Mouse (Mus musculus): ENCODE measurements at regions not wholly inside any gene's neighbourhood (a gene's known extent, or its start where the extent isn't known, plus 50 kb on each side); places are given as distances from the start of the nearest gene placed in this dataset.

DNA sequence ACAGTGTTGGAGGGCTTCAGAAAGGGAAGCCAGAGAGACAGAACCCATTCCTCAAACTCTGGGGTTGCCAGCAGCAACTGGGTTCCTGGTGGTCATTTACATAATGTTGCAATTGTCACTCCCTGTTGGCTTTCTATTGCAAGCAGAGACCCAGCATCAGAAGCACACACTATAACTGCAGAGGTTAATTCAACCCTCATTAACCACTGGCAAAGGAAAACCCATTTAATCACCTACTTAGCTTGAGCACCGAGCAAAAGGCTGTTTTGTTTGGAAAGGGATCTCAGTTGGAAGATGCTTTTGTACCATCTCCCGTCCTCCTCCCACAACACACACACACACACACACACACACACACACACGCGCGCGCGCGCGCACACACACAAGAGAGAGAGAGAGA, 312.0 kb downstream of the Prdm2 start:
- no peak overlapping the region for H3K9ac ChIP-seq (ENCODE audit: insufficient read depth, low read depth)
- H3K4me2 ChIP-seq (ENCODE audit: insufficient read depth, low read depth, poor library complexity, severe bottlenecking): no peak overlapping the region
- no peaks in the 10 kb centered on the region for H3K4me1 ChIP-seq (ENCODE audit: control insufficient read depth in 1 of 2, insufficient read depth in 2 of 2)
- no peak overlapping the region for H3K4me3 ChIP-seq (replicated peaks in 1 of 3; ENCODE audit: low read depth in 2 of 3, low read length in 2 of 3, poor library complexity in 1 of 3)
- DNase-seq (ENCODE audit: extremely low read depth): no peak
- no peaks in the 10 kb centered on the region for H3K27me3 ChIP-seq (replicated peaks)
- no peaks in the 10 kb centered on the region for H3K79me2 ChIP-seq (replicated peaks; ENCODE audit: control insufficient read depth, extremely low read depth, insufficient read depth, poor library complexity, severe bottlenecking)
- dilution Hi-C loops (cut with MboI; ENCODE audit: extremely low pct_ligation_motif_present, extremely low pct_unique_long_range_greater_than_20kb, low sequenced_read_pairs) (no loop called here), in situ Hi-C loops (cut with MboI; ENCODE audit: low pct_ligation_motif_present, low pct_unique_long_range_greater_than_20kb, low sequenced_read_pairs) (no loop called here)
- TF ChIP-seq UBTF (IDR thresholded peaks at IDR 0.05; ENCODE audit: low read depth, low read length) (no peak), ZC3H11A (IDR thresholded peaks at IDR 0.05; ENCODE audit: low read depth, low read length) (no peak), SMC3 (IDR thresholded peaks at IDR 0.05; ENCODE audit: low read depth, low read length) (no peak), JUN (IDR thresholded peaks at IDR 0.05; ENCODE audit: insufficient read depth, low read depth, low read length) (no peak), GABPA (IDR thresholded peaks at IDR 0.05; ENCODE audit: insufficient replicate concordance, low read depth, low read length) (no peak), JUND (conservative IDR thresholded peaks at IDR 0.05; ENCODE audit: low read depth, low read length) (no peak), MAFK (IDR thresholded peaks at IDR 0.05; ENCODE audit: insufficient replicate concordance, low read length) (no peak), CHD1 (IDR thresholded peaks at IDR 0.05; ENCODE audit: low read depth, low read length) (no peak), ELF1 (IDR thresholded peaks at IDR 0.05; ENCODE audit: low read depth, low read length) (no peak), TBP (conservative IDR thresholded peaks at IDR 0.05; ENCODE audit: low read depth, low read length) (no peak), TCF12 (IDR thresholded peaks at IDR 0.05; ENCODE audit: low read depth, low read length) (no peak), CHD2 (IDR thresholded peaks at IDR 0.05; ENCODE audit: low read length) (no peak), E2F4 (IDR thresholded peaks at IDR 0.05; ENCODE audit: insufficient replicate concordance, low read depth, low read length) (no peak), RCOR1 (conservative IDR thresholded peaks at IDR 0.05; ENCODE audit: low read depth, low read length) (no peak), ETS1 (conservative IDR thresholded peaks at IDR 0.05; ENCODE audit: low read depth, low read length) (no peak), MAZ (IDR thresholded peaks at IDR 0.05; ENCODE audit: low read depth, low read length) (no peak), EP300 (IDR thresholded peaks at IDR 0.05; ENCODE audit: low read length) (no peak)
- H3K36me3 ChIP-seq (replicated peaks in 1 of 2; ENCODE audit: control insufficient read depth in 1 of 2, insufficient read depth in 1 of 2, low read length in 1 of 2): no peaks in the 10 kb centered on the region
- H3K27ac ChIP-seq (ENCODE audit: insufficient read depth, low read depth): no peak overlapping the region
- H3K9me3 ChIP-seq (replicated peaks; ENCODE audit: low read length): peaks cover 66% of the 10 kb centered on the region

DNA sequence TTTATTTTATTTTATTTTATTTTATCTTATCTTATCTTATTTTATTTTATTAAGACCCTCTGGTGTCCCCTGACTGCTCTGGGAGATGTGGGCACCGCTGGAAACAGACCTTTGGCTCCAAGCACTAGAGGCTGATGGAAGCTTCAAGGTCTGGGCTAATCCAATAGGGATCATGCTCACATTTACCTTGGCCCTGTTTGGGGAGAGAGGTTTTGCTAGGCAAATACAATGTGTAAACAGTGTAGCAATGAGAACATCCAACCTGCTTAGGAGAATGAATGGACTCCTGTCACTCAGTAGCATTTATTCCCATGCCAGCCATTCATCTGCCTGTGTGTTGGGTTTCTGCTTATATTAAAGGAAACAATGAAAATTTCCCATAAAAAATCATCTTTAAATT, 313.8 kb downstream of the Prdm2 start:
- Histone ChIP-seq H3K4me3 (replicated peaks in 1 of 3; ENCODE audit: low read depth in 2 of 3, low read length in 2 of 3, poor library complexity in 1 of 3) (no peak overlapping the region), H3K9ac (ENCODE audit: insufficient read depth, low read depth) (no peak overlapping the region), H3K4me1 (ENCODE audit: control insufficient read depth in 1 of 2, insufficient read depth in 2 of 2) (no peaks in the 10 kb centered on the region), H3K9me3 (replicated peaks; ENCODE audit: low read length) (peaks cover 70% of the 10 kb centered on the region), H3K36me3 (replicated peaks in 1 of 2; ENCODE audit: control insufficient read depth in 1 of 2, insufficient read depth in 1 of 2, low read length in 1 of 2) (no peaks in the 10 kb centered on the region), H3K4me2 (ENCODE audit: insufficient read depth, low read depth, poor library complexity, severe bottlenecking) (no peak overlapping the region), H3K27me3 (replicated peaks) (no peaks in the 10 kb centered on the region), H3K79me2 (replicated peaks; ENCODE audit: control insufficient read depth, extremely low read depth, insufficient read depth, poor library complexity, severe bottlenecking) (no peaks in the 10 kb centered on the region), H3K27ac (ENCODE audit: insufficient read depth, low read depth) (no peak overlapping the region)
- no peak for DNase-seq (ENCODE audit: extremely low read depth)
- dilution Hi-C loops (cut with MboI; ENCODE audit: extremely low pct_ligation_motif_present, extremely low pct_unique_long_range_greater_than_20kb, low sequenced_read_pairs) (no loop called here), in situ Hi-C loops (cut with MboI; ENCODE audit: low pct_ligation_motif_present, low pct_unique_long_range_greater_than_20kb, low sequenced_read_pairs) (no loop called here)
- no peak for TF ChIP-seq MAFK (IDR thresholded peaks at IDR 0.05; ENCODE audit: insufficient replicate concordance, low read length)
- TF ChIP-seq IRF4 (IDR thresholded peaks at IDR 0.05; ENCODE audit: low read depth, low read length): no peak
- no peak for TF ChIP-seq NELFE (IDR thresholded peaks at IDR 0.05; ENCODE audit: low read depth, low read length)
- no peak for TF ChIP-seq BHLHE40 (IDR thresholded peaks at IDR 0.05; ENCODE audit: low read depth, low read length)
- TF ChIP-seq MAX (IDR thresholded peaks at IDR 0.05; ENCODE audit: low read length): no peak

All from CH12.LX (cell line).